Mouse (Mus musculus): ENCODE results near the gene Ly6f.

Ly6f gene

DNA sequence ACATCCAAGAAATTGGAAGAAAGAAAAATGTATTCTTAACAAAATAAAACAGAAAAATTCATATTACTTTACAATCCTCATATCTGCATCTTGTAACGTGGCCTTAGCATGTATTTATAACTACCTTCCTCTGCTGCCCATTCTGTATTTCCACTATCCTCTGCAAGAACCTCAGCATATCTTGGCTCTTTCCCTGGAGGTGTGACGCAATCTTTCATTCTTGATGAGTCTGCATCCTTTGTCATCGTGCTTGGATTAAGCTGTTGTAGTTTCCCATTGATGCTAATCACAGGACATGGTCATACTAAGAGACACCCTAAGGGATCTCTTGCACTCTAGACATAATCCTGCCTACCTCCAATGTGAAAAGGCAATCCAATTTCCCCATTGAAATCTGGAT is 50.4 kb downstream of the Ly6f start:
- no peak for DNase-seq (ENCODE audit: low spot score)

DNA sequence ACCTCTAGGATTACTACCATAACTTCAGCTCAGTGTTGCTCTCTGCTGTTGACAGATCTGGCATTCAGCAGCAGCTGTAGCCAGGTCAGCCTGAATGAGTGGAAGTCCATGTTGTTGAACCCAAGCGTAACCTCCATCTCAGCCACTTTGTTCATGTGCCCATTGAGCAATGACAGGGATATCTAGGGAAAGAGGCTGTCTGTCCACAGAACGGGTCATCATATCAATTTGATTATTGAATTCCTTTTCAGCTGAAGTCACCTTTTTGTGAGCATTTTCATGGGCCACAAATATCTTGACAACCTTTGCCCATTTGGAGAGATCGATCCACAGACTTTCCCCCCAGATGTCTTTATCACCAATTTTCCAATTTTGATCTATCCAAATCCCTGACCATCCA is 51.9 kb downstream of the Ly6f start:
- no peak for DNase-seq (ENCODE audit: low spot score)

Data from T-cell, adult 2 months (primary cell).